Mouse (Mus musculus): ENCODE data around the gene Lnx1.

Gene Lnx1

DNA sequence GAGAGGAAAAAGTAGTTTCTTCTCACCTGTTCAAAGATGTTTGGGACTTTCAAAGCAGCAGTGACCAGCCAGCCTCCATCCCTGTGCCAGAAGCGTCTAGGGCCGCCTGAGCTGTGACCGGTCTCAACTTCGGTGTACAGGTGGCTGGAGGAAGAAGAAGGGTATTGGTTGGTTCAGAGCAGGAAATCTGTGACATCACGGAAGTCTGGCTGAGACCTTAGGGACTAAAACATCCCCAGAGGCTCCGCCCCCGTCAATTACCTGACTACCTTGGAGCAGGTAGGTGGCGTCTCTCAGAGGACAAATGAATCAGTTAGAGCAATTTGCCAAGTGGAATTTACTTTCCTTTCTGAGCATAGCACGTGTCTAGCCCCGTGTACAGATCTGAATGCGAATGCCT, at the start of gene Lnx1:
Gene Lnx1, minus strand, starts transcription at position 147 of the 400 bp plus-strand sequence.
- DNase-seq (ENCODE audit: low spot score) = no peak

DNA sequence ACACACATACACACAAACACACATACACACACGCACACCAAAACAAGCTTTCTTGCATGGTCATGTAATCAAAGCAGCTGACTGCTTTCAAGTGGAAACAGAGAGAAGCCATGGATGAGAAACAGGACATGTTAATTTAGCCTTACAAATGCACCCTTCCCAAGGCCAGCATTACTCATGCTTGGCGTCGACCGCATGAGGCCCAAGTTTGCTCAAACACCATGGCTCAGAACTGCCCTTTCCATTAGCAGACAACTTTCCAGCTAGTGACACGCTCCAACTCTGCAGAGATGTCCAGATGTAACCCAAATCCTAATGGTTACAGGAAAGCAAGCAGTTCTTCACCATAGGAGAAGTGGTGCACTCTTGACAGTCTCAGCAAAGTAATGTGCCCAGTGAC, 47.8 kb upstream of the Lnx1 start:
- no peak for DNase-seq (ENCODE audit: low spot score)

- no peak for DNase-seq (ENCODE audit: low spot score)
Observed at GRCm38 (mm10) chr5:74747476-74747875, 44.8 kb upstream of the Lnx1 start.

DNA sequence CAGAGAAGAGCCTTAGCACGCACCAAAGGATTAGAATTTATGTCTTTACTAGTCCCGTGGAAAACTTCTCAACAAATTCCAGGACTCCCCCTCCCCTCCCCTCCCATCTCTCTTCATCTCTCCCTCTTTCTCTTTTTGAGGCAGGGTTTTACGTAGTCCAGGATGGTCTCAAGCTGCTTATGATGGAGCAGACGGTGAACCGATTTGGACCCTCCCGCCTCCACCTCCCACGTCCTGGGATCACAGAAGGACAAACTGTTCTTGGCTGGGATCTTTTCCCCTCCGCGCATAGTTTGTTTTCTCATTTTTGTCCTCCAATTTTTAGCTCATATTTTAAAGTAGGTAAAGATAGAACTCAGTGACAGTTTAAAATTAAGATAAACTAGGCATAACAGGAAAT, 38.2 kb upstream of the Lnx1 start:
- DNase-seq (ENCODE audit: low spot score) = no peak

- DNase-seq (ENCODE audit: low spot score) = no peak
Observed at GRCm38 (mm10) chr5:74739435-74739834, 36.7 kb upstream of the Lnx1 start.

DNA sequence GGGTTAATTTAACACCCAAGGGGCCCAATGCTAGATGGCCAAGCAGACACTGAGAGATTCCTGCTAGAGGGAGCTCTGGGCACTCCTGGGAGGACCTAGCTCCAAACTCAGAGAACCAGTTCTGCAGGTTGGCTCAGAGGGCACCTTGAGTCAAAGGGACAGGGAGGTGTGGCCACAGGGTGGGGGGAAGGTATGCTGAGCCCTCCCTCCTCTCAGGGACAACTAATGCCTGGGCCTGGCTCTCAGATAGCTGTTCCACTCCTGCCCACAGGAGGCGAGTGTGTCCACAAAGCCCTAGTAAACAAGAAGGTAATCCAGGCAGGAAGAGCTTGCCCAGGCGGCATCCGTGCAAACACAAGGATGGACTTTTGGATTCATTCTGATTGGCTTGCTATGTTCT, 35.6 kb upstream of the Lnx1 start:
- no peak for DNase-seq (ENCODE audit: low spot score)

GRCm38 (mm10) chr5:74733885-74734558, 31.3 kb upstream of the Lnx1 start:
- DNase-seq (ENCODE audit: low spot score) = no peak

DNA sequence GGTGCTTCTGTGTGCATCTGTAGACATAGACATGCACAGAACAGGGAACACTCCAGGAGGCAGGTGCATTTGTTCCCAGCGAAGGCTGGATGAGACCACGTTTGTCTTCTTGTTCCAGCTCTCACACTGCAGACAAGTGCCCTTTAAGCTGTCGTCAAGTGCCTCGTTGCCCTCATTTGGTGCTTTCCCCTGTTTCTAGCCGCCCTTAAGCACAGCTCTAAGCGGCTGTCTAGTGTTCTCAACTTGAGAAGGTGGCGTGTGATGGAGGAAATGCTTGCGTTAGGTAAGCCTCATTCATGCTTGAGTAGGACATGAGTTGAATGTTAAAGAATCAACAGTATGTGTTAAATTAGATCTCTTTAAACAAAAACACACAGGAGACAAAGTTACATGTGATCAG, 29.9 kb upstream of the Lnx1 start:
- DNase-seq (ENCODE audit: low spot score) = no peak

DNA sequence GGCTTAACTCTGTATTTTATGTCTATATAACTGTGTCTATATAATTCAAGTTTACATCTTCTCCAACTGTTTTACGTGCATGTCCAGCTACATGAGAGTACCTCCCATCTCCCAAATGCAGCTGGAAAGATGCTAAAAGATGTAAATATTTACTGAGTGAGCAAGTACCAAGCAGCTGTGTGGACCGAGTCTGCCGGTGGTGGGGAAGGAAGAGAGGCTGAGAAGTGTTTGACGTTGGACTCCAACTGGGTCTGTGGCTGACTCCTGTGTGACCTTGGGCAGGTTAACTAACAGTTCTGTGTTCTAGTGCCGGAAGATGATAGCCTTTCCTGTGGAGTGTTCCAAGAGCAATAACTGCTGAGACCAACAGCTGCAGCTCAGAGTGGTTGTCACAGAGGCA, 27.9 kb upstream of the Lnx1 start:
- no peak for DNase-seq (ENCODE audit: low spot score)

DNA sequence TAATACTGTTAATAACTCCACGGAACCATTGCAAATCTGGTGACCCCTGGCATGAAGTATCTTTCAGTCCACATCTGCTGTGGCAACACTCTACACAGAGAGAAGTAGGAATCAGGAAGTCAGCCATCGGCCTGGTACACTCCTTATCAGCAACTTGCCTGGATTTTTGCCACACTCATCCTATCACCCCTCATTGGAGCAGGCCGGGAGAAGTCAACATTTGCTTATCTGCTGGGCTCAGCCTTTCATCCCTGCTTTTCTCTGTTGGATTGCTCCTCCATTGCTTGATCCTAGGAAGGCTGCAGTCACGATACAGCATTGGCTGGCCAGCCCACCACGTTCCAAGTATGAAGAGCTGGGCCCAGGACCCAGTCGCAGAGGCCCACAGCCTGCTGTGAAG, 26.9 kb upstream of the Lnx1 start:
- no peak for DNase-seq (ENCODE audit: low spot score)

DNA sequence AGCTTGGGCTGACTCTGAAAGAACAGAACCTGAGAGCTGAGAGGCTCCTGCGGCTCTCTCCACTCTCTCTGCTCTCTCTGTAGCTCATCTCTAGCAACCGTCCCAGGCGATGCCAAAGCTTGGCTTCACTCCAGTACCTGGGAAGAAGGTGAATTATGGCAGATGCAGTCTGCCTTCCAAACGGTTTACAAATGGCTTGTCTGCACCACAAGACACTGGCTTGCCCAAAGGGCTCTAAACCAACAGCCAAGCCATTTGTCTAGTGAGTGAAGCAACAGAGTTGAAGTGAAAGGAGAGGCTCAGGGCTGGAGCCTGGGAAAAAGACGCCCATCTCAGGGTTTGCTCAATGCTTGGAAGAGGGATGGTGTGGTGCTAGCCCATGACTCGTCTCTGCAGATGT, 25.5 kb upstream of the Lnx1 start:
- no peak for DNase-seq (ENCODE audit: low spot score)

DNA sequence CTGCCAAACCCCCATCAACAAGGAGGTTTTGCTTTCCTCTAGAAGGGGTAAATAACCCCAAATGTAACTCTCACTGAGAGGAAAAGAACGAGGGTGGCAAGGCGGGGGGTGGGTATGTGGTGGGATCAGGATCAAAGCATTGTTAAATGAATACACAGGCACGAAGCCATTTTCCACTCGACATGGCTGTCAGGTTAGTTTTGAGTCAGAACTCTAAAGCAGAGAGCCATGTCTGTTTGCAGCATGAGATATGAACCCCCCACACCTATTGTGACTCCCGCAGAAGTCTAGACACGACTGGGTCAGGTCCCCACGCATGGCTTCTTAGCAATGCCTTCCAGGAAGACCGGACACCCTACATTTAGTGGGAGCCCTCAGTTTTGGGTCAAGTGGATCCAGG, 24.6 kb upstream of the Lnx1 start:
- no peak for DNase-seq (ENCODE audit: low spot score)

DNA sequence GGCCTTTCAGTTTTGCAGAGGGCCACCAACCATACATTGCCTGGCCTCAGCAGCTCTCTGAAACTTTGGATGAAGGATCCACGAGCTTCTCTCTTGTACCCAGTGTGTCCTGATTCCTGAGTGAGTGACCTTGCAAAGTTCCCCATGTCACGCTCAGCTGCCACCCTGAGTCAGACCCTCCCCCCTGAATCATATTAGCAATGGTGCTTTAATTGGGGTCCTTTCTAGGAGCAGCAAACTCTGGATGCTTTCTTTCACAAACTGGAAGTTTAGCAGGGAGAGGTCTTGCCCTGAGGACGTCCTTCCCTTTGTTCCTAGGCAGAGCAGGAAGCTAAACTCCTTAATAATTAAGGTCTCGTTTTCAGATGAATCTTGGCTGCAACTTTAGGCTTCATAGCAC, 22.8 kb upstream of the Lnx1 start:
- DNase-seq (ENCODE audit: low spot score) = no peak

- DNase-seq (ENCODE audit: low spot score) = no peak
Observed at GRCm38 (mm10) chr5:74721816-74722215, 19.1 kb upstream of the Lnx1 start.

DNA sequence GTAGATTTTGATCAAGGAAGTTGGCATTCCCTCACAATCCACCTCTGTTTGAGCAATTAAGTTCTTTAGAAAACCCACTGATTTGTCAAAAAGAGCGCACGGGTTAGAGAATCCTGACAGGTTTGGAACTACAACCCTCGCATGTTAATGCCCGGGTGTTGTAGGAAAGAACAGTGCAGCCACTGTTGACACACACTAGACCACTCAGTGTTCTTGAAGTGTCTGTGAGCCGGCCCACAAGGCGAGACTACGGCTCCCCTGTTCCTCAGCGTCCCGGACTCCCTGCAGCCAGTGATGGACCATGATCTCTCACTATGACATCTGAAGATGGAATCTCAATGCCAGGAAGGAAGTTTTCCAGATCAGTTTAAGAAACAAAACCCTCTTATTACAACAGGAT, 17.9 kb upstream of the Lnx1 start:
- no peak for DNase-seq (ENCODE audit: low spot score)

- DNase-seq (ENCODE audit: low spot score) = no peak
Observed at GRCm38 (mm10) chr5:74716165-74716564, 13.5 kb upstream of the Lnx1 start.

DNA sequence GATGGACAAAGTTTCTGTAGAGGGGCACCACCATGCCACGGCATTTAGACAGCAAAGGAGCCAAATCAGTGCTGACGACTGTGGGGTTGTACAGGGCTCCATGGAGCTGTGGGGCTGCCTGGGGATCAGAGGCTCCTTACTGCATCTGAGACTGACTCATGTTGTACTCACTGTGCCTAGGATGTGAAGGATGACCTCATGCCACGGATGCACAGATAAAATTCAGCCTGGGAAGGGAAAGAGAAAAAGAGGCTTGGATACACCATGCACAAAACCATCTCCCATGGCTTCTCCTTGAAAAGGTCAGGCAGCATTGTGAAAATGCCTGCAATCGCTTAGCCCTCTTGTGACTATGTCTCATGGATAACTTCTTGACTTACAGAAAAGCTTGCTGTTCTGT, 10.1 kb upstream of the Lnx1 start:
- no peak for DNase-seq (ENCODE audit: low spot score)

- DNase-seq (ENCODE audit: low spot score) = no peak
Observed at GRCm38 (mm10) chr5:74711988-74712387, 9.3 kb upstream of the Lnx1 start.

GRCm38 (mm10) chr5:74711056-74711455, 8.3 kb upstream of the Lnx1 start:
- no peak for DNase-seq (ENCODE audit: low spot score)

DNA sequence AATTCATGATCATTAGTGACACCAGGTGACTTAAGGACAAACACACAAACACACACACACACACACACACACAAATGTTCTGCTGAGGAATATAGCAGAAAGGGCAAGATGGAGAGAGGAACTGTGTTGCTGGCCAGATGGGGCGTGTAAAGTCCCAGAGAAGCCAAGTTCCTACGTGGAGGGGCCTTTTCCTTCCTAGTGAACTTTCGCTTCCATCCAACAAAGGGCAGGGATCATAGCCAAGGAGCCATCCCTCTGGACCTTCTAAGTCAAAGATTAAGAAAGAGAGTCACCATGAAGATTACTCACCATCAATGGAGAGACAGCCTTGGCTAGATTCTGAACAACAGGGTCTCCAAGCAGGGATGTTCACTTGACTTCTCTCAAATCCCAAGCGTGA, 7.5 kb upstream of the Lnx1 start:
- no peak for DNase-seq (ENCODE audit: low spot score)

GRCm38 (mm10) chr5:74704460-74704790, 1.7 kb upstream of the Lnx1 start:
- DNase-seq (ENCODE audit: low spot score) = no peak

GRCm38 (mm10) chr5:74703741-74704459, 1.2 kb upstream of the Lnx1 start:
- DNase-seq (ENCODE audit: low spot score) = no peak

- no peak for DNase-seq (ENCODE audit: low spot score)
Observed at GRCm38 (mm10) chr5:74700918-74701317, 1.8 kb downstream of the Lnx1 start.

DNA sequence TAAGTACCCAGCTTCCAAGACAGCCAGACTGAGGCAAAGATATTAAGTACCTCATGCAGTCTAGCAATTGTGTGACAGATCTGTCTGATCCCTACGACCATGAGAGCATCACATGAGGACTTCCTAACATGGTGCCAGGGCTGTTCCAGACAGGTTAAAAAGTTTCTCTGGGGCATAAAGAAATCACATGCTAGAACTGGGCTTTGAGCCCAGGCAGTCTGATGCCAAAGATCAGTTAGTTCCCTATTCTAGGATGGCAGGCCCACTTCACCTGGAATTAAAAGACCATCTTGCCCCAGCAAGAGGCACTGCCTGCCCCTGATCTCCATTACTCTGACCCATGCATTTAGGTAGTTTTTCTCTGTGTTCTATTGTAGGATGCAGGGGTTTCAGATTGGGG, 3.0 kb downstream of the Lnx1 start:
- DNase-seq (ENCODE audit: low spot score) = no peak
